Mouse (Mus musculus) liver, embryonic 14.5 days (tissue): ENCODE results near the gene Dcun1d2. TPM values are rescaled to one million over a fixed set of nuclear protein-coding genes. Genes with fewer than 3 reads are reported as not detected.
"Not testable (repeated sequence)": the region's sequence is repeated elsewhere in the genome, so short reads cannot be mapped to it uniquely, and the experiment has no call there.

Experiments used
- ATAC-seq: fragments of 200-750 bp; cut with Nextera tagmentation; 2 replicates; pipeline ENCODE4 v1.8.0; 2017; ENCODE audit warnings: moderate number of reproducible peaks, mild to moderate bottlenecking, moderate library complexity; ENCODE audit not compliant: insufficient read depth
- DNase-seq, 3 experiments: peaks; one replicate each; pipeline ENCODE4 v3.0.0-alpha.2; 2012 to 2013; ENCODE audit warnings: low read depth in 3 of 3, low spot score in 3 of 3
- H3K27ac ChIP-seq: fragments of 300-500 bp; sonication (generic); 2 replicates; pipeline ENCODE4 v1.5.1; 2014; ENCODE audit warnings: moderate library complexity, mild to moderate bottlenecking, control low read depth, inconsistent platforms
- H3K27me3 ChIP-seq: fragments of 300-500 bp; sonication (generic); 2 replicates; pipeline ENCODE4 v1.6.1; 2014; ENCODE audit warnings: mild to moderate bottlenecking, low read length, moderate library complexity; ENCODE audit not compliant: control insufficient read depth, insufficient read depth
- H3K36me3 ChIP-seq: fragments of 300-500 bp; sonication (generic); replicated peaks from 2 replicates; pipeline ENCODE4 v1.6.1; 2014; ENCODE audit warnings: low read depth; ENCODE audit not compliant: control insufficient read depth, insufficient read depth
- H3K4me1 ChIP-seq, 2 experiments: fragments of 200-500 bp in 1 of 2; fragments of 300-500 bp in 1 of 2; sonication (generic) in 1 of 2; replicated peaks; 2 replicates each; pipeline ENCODE4 v1.6.1; 2012 to 2014; ENCODE audit warnings: antibody characterized with exemption in 1 of 2, inconsistent platforms in 1 of 2, low read length in 1 of 2; ENCODE audit not compliant: control insufficient read depth in 2 of 2, insufficient read depth in 2 of 2
- H3K4me2 ChIP-seq: fragments of 300-500 bp; sonication (generic); 2 replicates; pipeline ENCODE4 v1.6.1; 2014; ENCODE audit warnings: low read depth, mild to moderate bottlenecking, control low read depth, moderate library complexity
- H3K4me3 ChIP-seq, 2 experiments: fragments of 200-500 bp in 1 of 2; fragments of 300-500 bp in 1 of 2; sonication (generic) in 1 of 2; 2 replicates each; pipeline ENCODE4 v1.5.1; 2012 to 2014; ENCODE audit warnings: low read depth in 2 of 2, low read length in 2 of 2, mild to moderate bottlenecking in 2 of 2, control low read depth in 1 of 2, inconsistent platforms in 1 of 2, moderate library complexity in 1 of 2; ENCODE audit not compliant: insufficient read depth in 1 of 2
- H3K9ac ChIP-seq: fragments of 300-500 bp; sonication (generic); replicated peaks from 2 replicates; pipeline ENCODE4 v1.6.1; 2014; ENCODE audit warnings: mild to moderate bottlenecking, control low read depth, moderate library complexity
- H3K9me3 ChIP-seq: fragments of 300-500 bp; sonication (generic); 2 replicates; pipeline ENCODE4 v1.6.1; 2016; ENCODE audit warnings: low read length, mixed read lengths; ENCODE audit not compliant: control insufficient read depth
- CTCF ChIP-seq: IDR thresholded peaks from 2 replicates; pipeline ENCODE4 v1.5.1; 2016; ENCODE audit warnings: antibody characterized with exemption, low read depth, control low read depth
- EP300 ChIP-seq: IDR thresholded peaks from 2 replicates; pipeline ENCODE4 v1.6.1; 2016; ENCODE audit warnings: antibody characterized with exemption, low read depth
- whole genome bisulfite sequencing: fragments of 180-500 bp; shearing (Covaris S2); extraction: QIAGEN DNeasy Blood & Tissue Kit; methylation state at CpG from one replicate; pipeline ENCODE4 v1.1.7; 2014; ENCODE audit not compliant: insufficient replicate concordance; 5-methylcytosine and 5-hydroxymethylcytosine counted together
- polyA plus RNA-seq, 2 experiments: library from polyadenylated mRNA; depleted of rRNA in 1 of 2; stranded (reverse) in 1 of 2; unstranded in 1 of 2; fragments of >200 nt; fragmentation: Nextera tagmentation in 1 of 2; extraction: Ambion mirVana in 1 of 2; gene quantifications; 2 replicates each; pipeline versions ENCODE4 v1.2.1 to v1.2.3; 2012 to 2014

The Dcun1d2 gene
- 6.5 and 7.1 TPM in 2 replicates for polyA plus RNA-seq (2012; rRNA removed)
- polyA plus RNA-seq (2014; fragmentation: Nextera tagmentation; extraction: Ambion mirVana): 7.9 and 8.7 TPM in 2 replicates

- ATAC-seq: peak; percentile 88
- H3K27ac ChIP-seq: peak within 1 kb of the TSS; percentile 99
- H3K9me3 ChIP-seq: no peaks in the 10 kb centered on the region; the same call in 1 of the 2 replicates
- peak; percentile 88 to 92 (median 88) for DNase-seq
- H3K27me3 ChIP-seq: no peaks in the 10 kb centered on the region
- H3K36me3 ChIP-seq: no peaks in the 10 kb centered on the region
- H3K4me1 ChIP-seq: peaks cover 9 to 13% of the 10 kb centered on the region in 2 experiments; a peak in 3 of 4 replicates
- peak within 1 kb of the TSS; percentile 81 for H3K9ac ChIP-seq
- no peak for TF ChIP-seq EP300
- TF ChIP-seq CTCF: no peak; the same call in 1 of the 2 replicates
- under 1% methylated on average over 79 of the region's 79 CpGs for WGBS
- H3K4me3 ChIP-seq: peak within 1 kb of the TSS; percentile 70 to 71
- peak within 1 kb of the TSS; percentile 75 for H3K4me2 ChIP-seq
Measured at GRCm38 (mm10) chr8:13287692-13288623, at the start of gene Dcun1d2, which contains the start of gene Tmco3. TSS of gene Dcun1d2 (minus strand) at chr8:13288131. TSS of gene Tmco3 (plus strand) at chr8:13288190.

- no peaks in the 10 kb centered on the region for H3K27me3 ChIP-seq
- ATAC-seq: no peak
- H3K4me3 ChIP-seq: no peak overlapping the region; a peak in 1 of 4 replicates
- no peak for TF ChIP-seq CTCF
- WGBS: 52% methylated on average over 3 of the region's 3 CpGs
- no peaks in the 10 kb centered on the region for H3K9me3 ChIP-seq
- H3K27ac ChIP-seq: no peak overlapping the region
- H3K4me1 ChIP-seq: peaks cover 14 to 27% of the 10 kb centered on the region in 2 experiments
- peak overlapping the region; percentile 87 for H3K4me2 ChIP-seq
- H3K9ac ChIP-seq: no peak overlapping the region
- DNase-seq: no peak
- H3K36me3 ChIP-seq: peaks cover 17% of the 10 kb centered on the region
Measured at GRCm38 (mm10) chr8:13337678-13338077, 49.7 kb upstream of the Dcun1d2 start.

DNA sequence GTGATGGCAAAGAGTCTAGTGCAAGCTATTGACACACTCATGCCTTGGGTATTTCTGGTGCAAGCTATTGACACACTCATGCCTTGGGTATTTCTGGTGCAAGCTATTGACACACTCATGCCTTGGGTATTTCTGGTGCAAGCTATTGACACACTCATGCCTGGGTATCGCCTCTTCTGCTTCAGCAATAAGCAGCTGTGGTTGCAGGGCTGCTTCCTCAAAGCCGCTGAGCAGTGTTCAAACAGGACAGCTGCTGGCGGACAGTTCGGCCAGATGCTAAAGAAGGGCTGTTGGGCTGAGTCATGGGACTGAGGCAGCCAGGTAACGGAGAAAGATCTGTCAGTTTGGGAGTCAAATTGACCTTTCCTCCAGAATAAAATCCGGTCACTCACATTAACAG, 49.3 kb upstream of the Dcun1d2 start:
- not testable (repeated sequence) for H3K4me2 ChIP-seq, H3K27ac ChIP-seq, DNase-seq

DNA sequence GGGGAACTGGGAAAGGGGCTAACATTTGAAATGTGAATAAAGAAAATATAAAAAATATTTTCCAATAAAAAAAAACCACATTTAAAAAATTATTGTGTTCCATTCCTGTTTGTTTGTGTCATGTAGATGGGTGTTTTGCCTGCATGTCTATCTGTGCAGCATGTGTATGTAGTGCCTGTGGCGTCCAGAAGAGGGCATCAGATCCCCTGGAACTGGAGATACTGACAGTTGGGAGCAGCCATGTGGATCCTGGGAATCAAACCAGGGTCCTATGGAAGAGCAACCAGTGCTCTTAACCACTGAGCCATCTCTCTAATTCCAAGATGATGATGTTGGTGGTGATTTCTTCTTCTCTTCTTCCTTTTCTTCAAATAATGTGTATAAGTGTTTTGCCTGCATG, 46.7 kb upstream of the Dcun1d2 start:
- Histone ChIP-seq H3K36me3 (no peaks in the 10 kb centered on the region), H3K9ac (no peak overlapping the region), H3K9me3 (no peaks in the 10 kb centered on the region), H3K4me3 (no peak overlapping the region), H3K4me1 (peaks cover 4 to 8% of the 10 kb centered on the region in 2 experiments), H3K4me2 (no peak overlapping the region), H3K27ac (no peak overlapping the region), H3K27me3 (no peaks in the 10 kb centered on the region)
- TF ChIP-seq CTCF (peak; percentile 66), EP300 (no peak)
- DNase-seq (no peak), ATAC-seq (no peak)
- 24% methylated on average over 1 of the region's 1 CpGs for WGBS

More for the DNA sequence above, 49.3 kb upstream of the Dcun1d2 start:
- H3K9me3 ChIP-seq, H3K27me3 ChIP-seq, ATAC-seq, H3K4me3 ChIP-seq, H3K9ac ChIP-seq: not testable (repeated sequence)
- Histone ChIP-seq H3K4me1 (peaks cover 11 to 23% of the 10 kb centered on the region in 2 experiments), H3K36me3 (peaks cover 14% of the 10 kb centered on the region)
- WGBS: 42% methylated on average over 6 of the region's 6 CpGs

GRCm38 (mm10) chr8:13326598-13326997, 38.7 kb upstream of the Dcun1d2 start:
- TF ChIP-seq CTCF (peak; percentile 56), EP300 (no peak)
- no peaks in the 10 kb centered on the region for H3K4me1 ChIP-seq
- no peaks in the 10 kb centered on the region for H3K36me3 ChIP-seq
- H3K27ac ChIP-seq: no peak overlapping the region
- H3K4me2 ChIP-seq: no peak overlapping the region
- no peak overlapping the region for H3K9ac ChIP-seq
- H3K4me3 ChIP-seq: no peak overlapping the region
- H3K9me3 ChIP-seq: no peaks in the 10 kb centered on the region
- no peaks in the 10 kb centered on the region for H3K27me3 ChIP-seq
- no peak for DNase-seq
- ATAC-seq: no peak
- WGBS: 25% methylated on average over 5 of the region's 5 CpGs
